Mouse (Mus musculus) mammary gland, adult 2 months (tissue): ENCODE results near the gene Olfr780. TPM values are rescaled to one million over a fixed set of nuclear protein-coding genes. Genes with fewer than 3 reads are reported as not detected.

Experiments
- polyA plus RNA-seq: library from polyadenylated mRNA; depleted of rRNA; stranded (reverse); fragments of >200 nt; gene quantifications from 2 replicates; pipeline ENCODE4 v1.2.3, GENCODE M21; 2012; ENCODE audit warnings: low replicate concordance; rRNA removed

Olfr780 gene
- polyA plus RNA-seq, result not detected in 2 replicates

DNA sequence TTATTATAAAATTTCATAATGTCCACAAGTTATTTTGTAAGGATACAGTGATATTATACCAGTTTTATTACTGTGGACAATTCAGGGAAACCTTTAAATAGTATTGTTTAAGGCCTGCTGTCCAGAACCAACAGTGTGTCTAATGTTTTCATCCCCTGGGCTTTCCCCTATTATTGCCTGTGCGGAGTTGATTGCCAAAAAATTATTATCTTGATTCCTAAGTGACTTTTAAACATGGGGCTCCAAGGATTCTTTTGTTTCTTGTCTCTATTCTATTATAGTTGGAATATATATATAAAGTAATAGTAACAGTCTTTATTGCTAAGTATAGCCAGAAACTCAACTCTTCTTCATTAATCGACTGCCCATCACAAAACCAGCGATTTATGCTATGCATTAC, at the start of gene Olfr780:
TSS of gene Olfr780 (plus strand) at position 301 of the 400 bp plus-strand sequence.

DNA sequence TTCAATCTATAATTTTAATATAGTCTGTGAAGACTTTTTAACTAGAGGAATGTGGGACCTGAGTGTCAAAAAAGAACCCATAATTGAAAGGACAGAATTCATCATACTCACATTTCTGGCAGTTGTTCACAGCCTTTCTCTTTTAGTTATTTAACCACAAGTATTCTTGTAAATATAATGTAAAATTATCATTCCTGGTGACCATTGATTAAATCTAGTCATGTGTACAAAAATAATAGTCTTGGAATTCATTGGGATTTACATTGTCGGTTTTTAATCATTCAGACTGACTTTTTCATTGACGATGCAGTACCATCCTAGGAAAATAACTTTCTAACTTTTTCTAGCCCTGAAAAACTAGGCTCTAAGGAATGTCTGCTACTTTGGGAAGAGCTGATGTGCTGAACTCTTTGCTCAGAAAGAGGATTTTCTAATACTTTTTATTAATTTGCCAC, 46.8 kb upstream of the Olfr780 start, which contains the start of gene Olfr777:
TSS of gene Olfr777 (minus strand) at position 405 of the 455 bp plus-strand sequence.

DNA sequence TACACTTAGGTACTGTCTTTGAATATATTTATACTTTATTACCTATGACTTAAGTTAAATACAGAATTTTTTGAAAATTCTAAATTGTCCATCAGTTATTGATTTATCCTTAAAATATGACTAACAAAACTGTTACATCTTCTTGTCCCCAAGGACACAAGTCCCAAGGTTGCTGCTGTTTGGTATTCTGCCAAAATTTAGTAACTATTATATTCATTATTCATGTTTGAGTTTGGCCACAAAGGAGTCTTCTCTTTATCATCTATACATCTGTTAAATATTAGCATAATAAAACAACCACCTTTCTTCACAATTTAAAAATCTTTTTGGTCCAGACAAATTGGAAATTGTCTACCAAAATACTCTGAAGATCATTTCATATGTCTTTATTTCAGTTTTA, 10.6 kb downstream of the Olfr780 start, which contains the start of gene Olfr781:
TSS of gene Olfr781 (plus strand) at position 301 of the 400 bp plus-strand sequence.

DNA sequence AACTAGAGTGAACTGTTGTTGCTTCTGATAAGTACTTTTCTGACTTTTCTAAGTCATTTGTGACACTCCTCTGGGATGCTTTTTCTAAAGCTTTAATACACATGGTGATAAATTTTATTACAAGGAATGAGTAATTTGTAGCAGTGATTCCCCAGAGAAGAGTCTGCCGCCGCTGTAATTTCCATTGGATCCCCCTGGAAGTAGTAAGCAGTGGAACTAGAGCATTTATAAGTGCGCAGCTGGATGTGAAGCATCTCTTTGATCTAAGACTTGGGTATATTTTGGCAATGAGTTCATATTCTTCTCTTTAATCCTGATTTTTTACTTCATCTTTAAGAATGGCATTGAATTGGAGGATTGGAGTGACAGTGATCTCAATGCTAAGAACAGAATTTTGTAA, 30.6 kb downstream of the Olfr780 start, which contains the start of gene Olfr782:
TSS of gene Olfr782 (plus strand) at position 301 of the 400 bp plus-strand sequence.

Other genes with a start within 250 kb of the Olfr780 start
- not detected in 2 replicates for gene Olfr766-ps1, start 249.1 kb upstream of the Olfr780 start, polyA plus RNA-seq
- gene Olfr767, start 235.2 kb upstream of the Olfr780 start, polyA plus RNA-seq, result not detected in 2 replicates
- gene Olfr768, start 218.7 kb upstream of the Olfr780 start, polyA plus RNA-seq, result not detected in 2 replicates
- gene Olfr769, start 200.3 kb upstream of the Olfr780 start, polyA plus RNA-seq, result not detected in 2 replicates
- gene Olfr770, start 179.1 kb upstream of the Olfr780 start, polyA plus RNA-seq, result not detected in 2 replicates
- not detected in 2 replicates for gene Olfr771, start 153.4 kb upstream of the Olfr780 start, polyA plus RNA-seq
- gene Olfr772, start 140.2 kb upstream of the Olfr780 start, polyA plus RNA-seq, result not detected in 2 replicates
- not detected in 2 replicates for gene Olfr773, start 130.7 kb upstream of the Olfr780 start, polyA plus RNA-seq
- gene Olfr774, start 81.9 kb upstream of the Olfr780 start, polyA plus RNA-seq, result not detected in 2 replicates
- gene Olfr775, start 69.7 kb upstream of the Olfr780 start, polyA plus RNA-seq, result not detected in 2 replicates
- not detected in 2 replicates for gene Olfr776, start 59.0 kb upstream of the Olfr780 start, polyA plus RNA-seq
- not detected in 2 replicates for gene Olfr777, start 46.6 kb upstream of the Olfr780 start, polyA plus RNA-seq
- not detected in 2 replicates for gene Olfr781, start 10.7 kb downstream of the Olfr780 start, polyA plus RNA-seq
- gene Olfr782, start 30.7 kb downstream of the Olfr780 start, polyA plus RNA-seq, result not detected in 2 replicates
- 0.06 TPM in 1 of 2 replicates, not detected in the other for gene Olfr784, start 66.0 kb downstream of the Olfr780 start, polyA plus RNA-seq
- not detected in 2 replicates for gene Olfr785, start 87.3 kb downstream of the Olfr780 start, polyA plus RNA-seq
- gene Olfr786, start 109.2 kb downstream of the Olfr780 start, polyA plus RNA-seq, result not detected in 2 replicates
- gene Olfr787, start 143.7 kb downstream of the Olfr780 start, polyA plus RNA-seq, result not detected in 2 replicates
- not detected in 2 replicates for gene Olfr788, start 152.9 kb downstream of the Olfr780 start, polyA plus RNA-seq
- gene Olfr789, start 166.6 kb downstream of the Olfr780 start, polyA plus RNA-seq, result not detected in 2 replicates
- gene Olfr790, start 180.4 kb downstream of the Olfr780 start, polyA plus RNA-seq, result not detected in 2 replicates
- gene Olfr791, start 203.7 kb downstream of the Olfr780 start, polyA plus RNA-seq, result not detected in 2 replicates
- gene Olfr792, start 221.0 kb downstream of the Olfr780 start, polyA plus RNA-seq, result not detected in 2 replicates
- gene Olfr794, start 249.5 kb downstream of the Olfr780 start, polyA plus RNA-seq, result not detected in 2 replicates